Mouse (Mus musculus) testis, adult 2 months (tissue): ENCODE measurements at regions not wholly inside any gene's neighbourhood (a gene's known extent, or its start where the extent isn't known, plus 50 kb on each side); places are given as distances from the start of the nearest gene placed in this dataset.

Experiments
- H3K27ac ChIP-seq: fragments of 200-500 bp; 2 replicates; pipeline ENCODE4 v1.5.1; 2012; ENCODE audit warnings: low read depth, low read length; ENCODE audit not compliant: control insufficient read depth, insufficient read depth
- H3K27me3 ChIP-seq: fragments of 200-500 bp; 2 replicates; pipeline ENCODE4 v1.6.1; 2012; ENCODE audit warnings: mild to moderate bottlenecking, low read length, moderate library complexity; ENCODE audit not compliant: control insufficient read depth, insufficient read depth
- H3K36me3 ChIP-seq: fragments of 200-500 bp; 2 replicates; pipeline ENCODE4 v1.6.1; 2012; ENCODE audit warnings: mild to moderate bottlenecking, low read length; ENCODE audit not compliant: control insufficient read depth, insufficient read depth
- H3K4me1 ChIP-seq: fragments of 200-500 bp; 2 replicates; pipeline ENCODE4 v1.6.1; 2012; ENCODE audit warnings: low read length; ENCODE audit not compliant: control insufficient read depth, insufficient read depth
- H3K4me3 ChIP-seq: fragments of 200-500 bp; 2 replicates; pipeline ENCODE4 v1.5.1; 2012; ENCODE audit warnings: low read depth, mild to moderate bottlenecking, low read length, moderate library complexity, mixed read lengths; ENCODE audit not compliant: control insufficient read depth
- CTCF ChIP-seq: fragments of 200-500 bp; IDR thresholded peaks from 2 replicates; pipeline ENCODE4 v1.5.1; 2012; ENCODE audit warnings: low read depth, mild to moderate bottlenecking, inconsistent platforms, low read length, moderate library complexity; ENCODE audit not compliant: control insufficient read depth, insufficient read depth, insufficient replicate concordance
- POLR2A ChIP-seq: fragments of 200-500 bp; IDR thresholded peaks from 2 replicates; pipeline ENCODE4 v1.6.1; 2012; ENCODE audit warnings: low read depth, mild to moderate bottlenecking, inconsistent platforms, low read length, moderate library complexity; ENCODE audit not compliant: control insufficient read depth

- Histone ChIP-seq H3K4me1 (no peaks in the 10 kb centered on the region), H3K27me3 (no peaks in the 10 kb centered on the region), H3K4me3 (no peak overlapping the region), H3K27ac (no peak overlapping the region), H3K36me3 (no peaks in the 10 kb centered on the region)
- TF ChIP-seq CTCF = no peak
- no peak for TF ChIP-seq POLR2A
Measured at GRCm38 (mm10) chr9:74342176-74342575, 232.0 kb downstream of the Wdr72 start.

GRCm38 (mm10) chr9:74345027-74345426 lies 234.9 kb downstream of the Wdr72 start:
- Histone ChIP-seq H3K4me1 (no peaks in the 10 kb centered on the region), H3K27me3 (no peaks in the 10 kb centered on the region), H3K27ac (no peak overlapping the region), H3K36me3 (no peaks in the 10 kb centered on the region), H3K4me3 (no peak overlapping the region)
- no peak for TF ChIP-seq POLR2A
- no peak for TF ChIP-seq CTCF

GRCm38 (mm10) chr9:74348776-74349175 lies 238.6 kb downstream of the Wdr72 start:
- no peaks in the 10 kb centered on the region for H3K27me3 ChIP-seq
- no peaks in the 10 kb centered on the region for H3K36me3 ChIP-seq
- no peak overlapping the region for H3K4me3 ChIP-seq
- no peaks in the 10 kb centered on the region for H3K4me1 ChIP-seq
- no peak overlapping the region for H3K27ac ChIP-seq
- TF ChIP-seq POLR2A (no peak), CTCF (no peak)

- H3K27ac ChIP-seq = no peak overlapping the region
- H3K4me3 ChIP-seq = no peak overlapping the region
- no peaks in the 10 kb centered on the region for H3K36me3 ChIP-seq
- no peaks in the 10 kb centered on the region for H3K27me3 ChIP-seq
- TF ChIP-seq CTCF = no peak
- TF ChIP-seq POLR2A = no peak
- no peaks in the 10 kb centered on the region for H3K4me1 ChIP-seq
Measured at GRCm38 (mm10) chr9:74365930-74366438, 255.8 kb downstream of the Wdr72 start.

GRCm38 (mm10) chr9:74376191-74376590 lies 266.0 kb downstream of the Wdr72 start:
- H3K36me3 ChIP-seq = no peaks in the 10 kb centered on the region
- H3K4me1 ChIP-seq = no peaks in the 10 kb centered on the region
- no peak overlapping the region for H3K4me3 ChIP-seq
- H3K27me3 ChIP-seq = no peaks in the 10 kb centered on the region
- no peak overlapping the region for H3K27ac ChIP-seq
- no peak for TF ChIP-seq POLR2A
- no peak for TF ChIP-seq CTCF

- Histone ChIP-seq H3K27me3 (no peaks in the 10 kb centered on the region), H3K4me3 (no peak overlapping the region), H3K27ac (no peak overlapping the region), H3K4me1 (no peaks in the 10 kb centered on the region), H3K36me3 (no peaks in the 10 kb centered on the region)
- no peak for TF ChIP-seq CTCF
- TF ChIP-seq POLR2A = no peak
Measured at GRCm38 (mm10) chr9:74377204-74377603, 267.0 kb downstream of the Wdr72 start.

- TF ChIP-seq CTCF (no peak), POLR2A (no peak)
- Histone ChIP-seq H3K4me1 (no peaks in the 10 kb centered on the region), H3K27me3 (no peaks in the 10 kb centered on the region), H3K4me3 (no peak overlapping the region), H3K36me3 (no peaks in the 10 kb centered on the region), H3K27ac (no peak overlapping the region)
Measured at GRCm38 (mm10) chr9:74384206-74384896, 274.2 kb downstream of the Wdr72 start.
